8 mouse cellular contexts compared by ENCODE assay signal in the genomic region with DNA sequence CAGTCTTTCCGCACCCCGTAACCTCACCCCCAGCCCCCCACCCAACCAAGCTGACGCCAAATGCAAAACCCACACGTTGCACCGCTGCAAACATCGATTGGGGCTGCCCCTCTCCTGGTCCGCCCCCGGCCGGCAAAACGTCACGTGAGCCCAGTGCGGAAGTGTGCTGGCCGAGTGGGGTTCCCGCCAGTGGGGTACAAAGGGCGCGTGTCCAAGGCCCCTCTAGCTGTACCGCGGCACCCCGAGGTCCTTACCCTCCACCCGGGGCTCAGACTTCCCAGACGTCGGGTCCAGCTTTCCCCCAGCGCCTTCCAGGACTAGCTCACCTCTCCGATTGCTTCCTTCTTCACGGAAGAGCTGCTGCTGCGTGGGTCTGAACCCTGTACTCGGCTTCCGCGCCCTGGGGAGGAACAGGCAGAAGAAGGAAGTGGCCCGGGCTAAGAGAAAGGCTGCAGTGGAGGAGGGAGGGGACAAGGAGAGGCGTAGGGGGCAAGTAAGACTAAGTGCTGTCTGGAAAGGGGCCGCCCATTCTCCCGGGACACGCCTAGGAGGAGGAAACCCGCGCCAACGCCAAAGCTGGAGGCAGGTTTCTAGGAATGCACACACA. TPM values are rescaled to one million over a fixed set of nuclear protein-coding genes. Genes with fewer than 3 reads are reported as not detected.
DNase-seq lines count a peak whose midpoint lies in the region.

A gene (minus strand): TSS at position 548 of the 607 bp plus-strand sequence.

- H3K4me1 ChIP-seq in megakaryocyte, embryonic 14.5 days, result peaks cover 35% of the 10 kb centered on the region

- H3K27me3 ChIP-seq in megakaryocyte, embryonic 14.5 days (replicated peaks), result no peaks in the 10 kb centered on the region

- DNase-seq in adrenal gland, adult 18-20 months (ENCODE audit: low spot score in 2 of 2), result peak; percentile 56 to 61
- DNase-seq in embryo, embryonic 10.5 days (ENCODE audit: low spot score), result peak; percentile 89
- peak; percentile 72 for DNase-seq in gastrocnemius, postnatal 14 days
- peak; percentile 93 for DNase-seq in induced T-regulatory cell, adult 2 months (ENCODE audit: low read depth)
- DNase-seq in left cerebral cortex, adult 8-10 months (ENCODE audit: low spot score in 2 of 2), result peak; percentile 35 to 56
- DNase-seq in right cerebral cortex, postnatal 10 days (ENCODE audit: low spot score in 2 of 2), result peak; percentile 77 to 82
- peak; percentile 81 for DNase-seq in urinary bladder, postnatal 14 days (ENCODE audit: low spot score)

- peak within 1 kb of the TSS; percentile 98 for H3K4me3 ChIP-seq in megakaryocyte, embryonic 14.5 days (replicated peaks)

- no peaks in the 10 kb centered on the region for H3K9me3 ChIP-seq in megakaryocyte, embryonic 14.5 days

- H3K36me3 ChIP-seq in megakaryocyte, embryonic 14.5 days (replicated peaks; ENCODE audit: low read length), result peaks cover 23% of the 10 kb centered on the region

- intact Hi-C loops in gastrocnemius, postnatal 14 days (cut with DNase I; ENCODE audit: low total_unique reads), result no loop called here

RNA-seq across cellular contexts. Expression of the gene that starts here (rescaled TPM):
- 10 to 100 TPM; 18.6 to 21.4 TPM for total RNA-seq in adrenal gland, adult 18-20 months (2021)
- total RNA-seq in gastrocnemius, postnatal 14 days (2021), result 10 to 100 TPM; 10.7 to 11.5 TPM
- total RNA-seq in left cerebral cortex, adult 8-10 months (2022), result 10 to 100 TPM; 13.2 to 28.7 (median 18.5) TPM
- polyA plus RNA-seq in megakaryocyte, embryonic 14.5 days (2012; ENCODE audit: insufficient read depth, low replicate concordance), result 127 TPM in 1 of 2 replicates, not detected in the other

Comparison
In these comparisons a context has a peak if more than half of its experiments do, and no peak if none do; other contexts are left out.
1. Peak in every context shown above with its lines: DNase-seq and H3K4me3 ChIP-seq.